Mouse (Mus musculus) erythroblast, embryonic 14.5 days (primary cell): ENCODE data around the gene Asb8. TPM values are rescaled to one million over a fixed set of nuclear protein-coding genes. Genes with fewer than 3 reads are reported as not detected.

Experiments used
- H3K27me3 ChIP-seq: 2 replicates; pipeline ENCODE4 v1.6.1; 2012; ENCODE audit warnings: inconsistent platforms; ENCODE audit not compliant: control insufficient read depth
- H3K36me3 ChIP-seq: 2 replicates; pipeline ENCODE4 v1.6.1; 2012; ENCODE audit warnings: mild to moderate bottlenecking, inconsistent platforms; ENCODE audit not compliant: control insufficient read depth
- H3K4me1 ChIP-seq: 2 replicates; pipeline ENCODE4 v1.6.1; 2012; ENCODE audit warnings: inconsistent platforms; ENCODE audit not compliant: control insufficient read depth
- H3K4me3 ChIP-seq: replicated peaks from 2 replicates; pipeline ENCODE3; 2012; ENCODE audit warnings: moderate library complexity, mild to moderate bottlenecking, inconsistent platforms
- H3K9me3 ChIP-seq: 2 replicates; pipeline ENCODE4 v1.6.1; 2012; ENCODE audit warnings: low read length, inconsistent platforms, mixed read lengths; ENCODE audit not compliant: control insufficient read depth
- GATA1 ChIP-seq: IDR thresholded peaks from 2 replicates; pipeline ENCODE4 v1.6.1; 2012; ENCODE audit warnings: low read length, inconsistent platforms, mixed read lengths
- TAL1 ChIP-seq: IDR thresholded peaks from 3 replicates; pipeline ENCODE4 v1.6.1; 2012; ENCODE audit warnings: low read length, inconsistent platforms, mixed read lengths
- polyA plus RNA-seq: library from polyadenylated mRNA; stranded (reverse); fragments of >175 nt; gene quantifications from 2 replicates; pipeline ENCODE4 v1.2.3, GENCODE M21; 2012

The Asb8 gene
- 0.42 and 0.43 TPM in 2 replicates for polyA plus RNA-seq

DNA sequence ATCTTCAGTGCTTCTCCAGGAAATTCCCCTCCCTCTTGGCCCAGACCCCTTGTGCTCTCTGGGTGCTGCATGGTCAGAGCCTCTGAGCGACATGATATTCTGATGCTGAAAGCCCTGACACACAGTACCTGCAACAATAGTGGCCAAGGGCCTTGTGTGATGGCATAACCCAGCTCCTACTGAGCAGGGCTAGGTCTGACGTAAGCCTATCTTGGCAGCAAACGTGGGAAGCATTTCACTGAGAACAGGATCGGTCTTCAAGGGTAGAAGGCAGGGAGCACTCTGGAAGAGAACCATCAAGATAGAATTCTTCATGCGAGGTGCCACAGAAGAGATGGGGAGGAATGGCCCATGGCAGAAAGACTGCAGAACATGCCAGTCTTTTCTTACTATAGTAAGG, at the start of gene Asb8:
Gene Asb8 (minus strand): TSS at position 101 of the 400 bp plus-strand sequence.
- H3K4me1 ChIP-seq = peaks cover 2% of the 10 kb centered on the region
- H3K4me3 ChIP-seq = no peak within 1 kb of the TSS
- H3K36me3 ChIP-seq = no peaks in the 10 kb centered on the region
- H3K27me3 ChIP-seq = peaks cover 67% of the 10 kb centered on the region
- peaks cover 2% of the 10 kb centered on the region; the same call in 1 of the 2 replicates for H3K9me3 ChIP-seq
- TF ChIP-seq GATA1 (no peak), TAL1 (no peak)

DNA sequence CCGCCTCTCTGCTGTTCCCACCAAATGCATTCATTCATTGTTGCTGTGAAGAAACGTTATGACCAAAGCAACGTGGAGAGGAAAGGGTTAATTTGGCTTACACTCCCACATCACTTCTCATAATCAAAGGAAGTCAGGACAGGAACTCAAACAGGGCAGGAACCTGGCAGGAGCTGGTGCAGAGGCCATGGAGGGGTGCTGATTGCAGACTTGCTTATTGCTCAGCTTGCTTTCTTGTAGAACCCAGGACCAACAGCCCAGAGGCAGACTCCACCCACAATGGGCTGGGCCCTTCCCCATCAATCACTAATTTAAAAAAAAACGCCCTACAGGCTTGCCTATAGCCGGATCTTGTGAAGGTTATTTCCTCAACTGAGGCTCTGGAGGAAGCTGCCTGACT, 48.7 kb upstream of the Asb8 start:
- no peaks in the 10 kb centered on the region for H3K27me3 ChIP-seq
- H3K36me3 ChIP-seq = no peaks in the 10 kb centered on the region
- no peaks in the 10 kb centered on the region for H3K9me3 ChIP-seq
- H3K4me3 ChIP-seq = no peak overlapping the region
- no peaks in the 10 kb centered on the region for H3K4me1 ChIP-seq
- TF ChIP-seq TAL1 = no peak
- TF ChIP-seq GATA1 = no peak

DNA sequence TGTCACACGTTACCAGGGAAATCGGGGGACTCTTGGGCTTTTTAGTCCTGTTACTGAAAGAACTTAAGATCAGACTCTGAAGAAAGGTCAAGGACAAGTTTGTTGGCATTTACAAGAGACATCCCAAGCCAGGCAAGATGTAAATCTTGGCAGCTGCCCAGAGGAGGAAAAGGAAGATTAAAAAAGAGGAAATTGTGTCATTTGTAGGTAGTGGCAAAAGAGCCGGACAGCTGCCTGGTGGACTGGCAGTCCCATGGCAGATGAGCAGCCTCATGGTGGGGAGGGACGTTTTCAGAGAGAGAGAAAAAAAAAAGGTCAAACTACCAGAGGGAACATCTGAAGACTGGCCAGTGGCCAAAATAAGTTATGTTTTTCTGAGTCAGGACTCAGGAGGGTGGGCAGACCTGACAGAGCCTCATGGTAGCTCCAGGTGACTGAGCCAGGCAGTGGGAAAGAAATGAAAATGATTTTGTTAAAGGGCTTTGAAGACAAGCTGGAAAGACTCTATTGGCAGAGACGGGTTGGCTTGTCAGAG, 48.0 kb upstream of the Asb8 start:
- TF ChIP-seq TAL1 = no peak
- TF ChIP-seq GATA1 = no peak

DNA sequence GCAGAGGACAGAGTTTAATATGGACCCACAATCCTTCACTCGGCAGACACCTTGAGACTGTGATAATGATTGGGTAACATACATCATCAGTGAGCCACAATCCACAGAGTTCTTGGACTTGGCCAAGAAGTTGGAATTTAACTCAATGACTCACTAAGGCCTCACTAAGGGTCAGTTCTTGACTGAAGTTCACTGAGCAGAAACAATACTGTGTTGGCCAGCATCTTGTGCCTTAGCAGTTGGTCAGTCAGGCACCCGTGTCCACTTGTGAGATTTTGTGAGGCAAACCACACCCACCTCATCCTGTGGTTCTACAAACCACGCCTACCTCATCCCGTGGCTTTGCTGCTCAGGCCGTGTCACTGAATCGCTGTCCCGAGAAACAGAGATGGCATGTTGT, 44.3 kb upstream of the Asb8 start:
- Histone ChIP-seq H3K9me3 (no peaks in the 10 kb centered on the region), H3K36me3 (no peaks in the 10 kb centered on the region)
- no peak for TF ChIP-seq TAL1
- TF ChIP-seq GATA1 = no peak

More for the DNA sequence above, 48.0 kb upstream of the Asb8 start:
- H3K4me3 ChIP-seq = no peak overlapping the region
- H3K9me3 ChIP-seq = no peaks in the 10 kb centered on the region
- no peaks in the 10 kb centered on the region for H3K4me1 ChIP-seq
- H3K27me3 ChIP-seq = no peaks in the 10 kb centered on the region
- no peaks in the 10 kb centered on the region for H3K36me3 ChIP-seq

DNA sequence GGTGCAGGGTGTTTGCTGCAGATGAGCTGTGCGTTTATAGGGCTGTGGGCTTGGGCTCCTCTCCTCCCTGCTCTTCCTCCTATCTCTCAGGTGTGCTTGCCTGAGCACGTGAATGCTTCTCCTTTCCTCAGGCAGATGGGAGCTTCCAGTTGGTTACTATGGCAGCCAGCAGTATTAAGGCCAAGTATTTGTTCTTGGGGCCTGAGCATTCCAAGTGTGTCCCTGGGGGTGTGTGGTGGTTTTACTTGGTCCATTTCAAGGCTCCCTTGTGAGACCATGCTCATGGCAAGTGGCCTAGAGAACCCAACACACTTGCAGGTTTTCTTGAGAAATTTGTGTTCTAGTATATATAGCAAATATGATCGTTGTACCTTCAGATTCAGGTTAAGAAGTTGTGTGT, 30.0 kb upstream of the Asb8 start, which contains the start of gene Olfr288:
Gene Olfr288 (minus strand): TSS at position 101 of the 400 bp plus-strand sequence.
- Histone ChIP-seq H3K27me3 (no peaks in the 10 kb centered on the region; the same call in 1 of the 2 replicates), H3K4me1 (no peaks in the 10 kb centered on the region), H3K36me3 (no peaks in the 10 kb centered on the region), H3K4me3 (no peak within 1 kb of the TSS), H3K9me3 (no peaks in the 10 kb centered on the region)
- TF ChIP-seq TAL1 = no peak
- TF ChIP-seq GATA1 = no peak

More for the DNA sequence above, 44.3 kb upstream of the Asb8 start:
- no peaks in the 10 kb centered on the region for H3K27me3 ChIP-seq
- H3K4me1 ChIP-seq = no peaks in the 10 kb centered on the region
- no peak overlapping the region for H3K4me3 ChIP-seq

DNA sequence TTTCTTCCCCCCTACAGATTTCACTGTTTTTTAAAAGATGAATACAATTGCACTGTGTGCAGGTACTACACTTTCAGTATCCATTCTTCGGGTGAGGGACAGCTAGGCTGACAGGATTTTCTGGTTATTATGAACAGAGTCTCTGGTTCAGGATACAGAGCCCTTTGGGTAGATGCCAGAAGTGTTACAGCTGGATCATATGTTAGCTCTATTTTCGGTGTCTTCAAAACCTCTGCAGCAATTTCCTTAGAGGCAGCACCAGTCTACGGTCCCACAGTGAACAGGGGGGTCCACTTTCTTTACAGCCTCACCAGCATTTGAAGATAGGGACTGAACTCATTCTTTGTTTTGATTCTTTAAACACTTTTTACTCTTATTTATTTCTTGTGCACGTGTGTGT, 19.0 kb upstream of the Asb8 start:
- Histone ChIP-seq H3K4me1 (peaks cover 11% of the 10 kb centered on the region), H3K9me3 (no peaks in the 10 kb centered on the region), H3K36me3 (no peaks in the 10 kb centered on the region), H3K27me3 (peaks cover 27% of the 10 kb centered on the region), H3K4me3 (no peak overlapping the region)
- no peak for TF ChIP-seq TAL1
- no peak for TF ChIP-seq GATA1

DNA sequence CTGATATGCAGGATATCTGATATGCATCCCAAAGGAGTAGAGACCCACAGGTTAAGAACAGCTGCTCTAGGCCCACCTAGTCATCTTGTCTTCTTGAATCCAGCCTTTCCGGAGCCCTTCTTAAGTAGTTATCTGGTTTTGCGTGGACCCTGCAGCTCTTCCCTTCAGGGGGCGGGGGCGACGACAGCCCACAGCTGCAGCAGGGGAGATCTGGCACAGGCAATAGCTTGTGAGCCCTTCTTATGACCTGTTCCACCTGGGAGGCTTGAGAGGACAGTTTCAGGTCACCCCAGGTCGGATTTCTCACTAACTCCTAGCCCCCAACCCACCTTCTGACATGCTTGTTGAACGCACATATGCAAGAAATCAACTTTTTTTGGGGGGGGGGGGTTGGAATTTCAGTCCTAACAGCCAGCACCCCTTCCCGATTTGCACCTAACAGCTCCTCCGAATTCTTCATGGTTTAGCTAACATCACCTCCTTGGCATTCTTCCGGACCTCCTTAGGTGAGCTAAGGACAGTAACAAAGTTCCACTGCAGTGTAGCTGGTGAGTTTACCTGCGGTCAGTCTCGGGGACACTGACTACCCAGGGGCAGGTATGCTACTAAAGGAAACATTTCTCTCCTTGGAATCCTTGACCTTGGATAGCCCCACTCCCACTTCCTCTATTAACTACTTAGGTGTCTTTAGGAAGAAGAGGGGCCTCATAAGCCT, 16.6 kb upstream of the Asb8 start:
- no peak for TF ChIP-seq GATA1
- TF ChIP-seq TAL1 = no peak
- Histone ChIP-seq H3K36me3 (no peaks in the 10 kb centered on the region), H3K9me3 (no peaks in the 10 kb centered on the region), H3K4me3 (no peak overlapping the region), H3K27me3 (peaks cover 39% of the 10 kb centered on the region), H3K4me1 (peaks cover 11% of the 10 kb centered on the region)

DNA sequence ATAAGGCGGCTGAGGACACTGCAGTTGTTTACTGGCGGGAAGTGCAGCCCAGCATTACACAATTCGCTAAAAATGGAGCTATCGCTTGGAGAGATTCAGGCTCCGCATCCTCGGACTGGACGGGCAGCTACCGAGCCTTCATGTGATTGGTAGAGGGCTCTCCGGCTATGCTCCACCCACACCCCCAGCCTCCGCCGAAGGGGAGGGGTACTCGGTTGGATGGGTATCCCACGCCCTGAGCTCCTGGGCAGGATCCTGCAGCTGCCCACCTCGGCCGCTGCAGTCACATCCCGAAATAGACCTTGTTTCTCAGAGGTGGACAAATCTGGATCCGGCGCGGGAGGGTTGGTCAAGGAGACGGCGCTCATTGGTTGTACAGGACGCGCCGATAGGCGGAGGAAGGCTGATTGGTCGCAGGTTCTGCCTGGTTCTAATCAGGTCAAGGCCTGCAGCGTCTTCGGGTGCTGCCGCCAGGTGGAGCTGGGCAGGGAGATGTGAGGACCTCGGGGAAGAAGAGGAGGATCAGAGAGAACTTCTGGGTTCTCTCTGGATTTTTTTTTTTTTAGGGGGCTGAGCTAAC, 15.8 kb upstream of the Asb8 start:
- H3K4me3 ChIP-seq = peak overlapping the region; percentile 61
- peak; percentile 44 for TF ChIP-seq GATA1
- TF ChIP-seq TAL1 = no peak
- H3K27me3 ChIP-seq = peaks cover 44% of the 10 kb centered on the region
- H3K36me3 ChIP-seq = no peaks in the 10 kb centered on the region
- peaks cover 11% of the 10 kb centered on the region for H3K4me1 ChIP-seq
- no peaks in the 10 kb centered on the region for H3K9me3 ChIP-seq

DNA sequence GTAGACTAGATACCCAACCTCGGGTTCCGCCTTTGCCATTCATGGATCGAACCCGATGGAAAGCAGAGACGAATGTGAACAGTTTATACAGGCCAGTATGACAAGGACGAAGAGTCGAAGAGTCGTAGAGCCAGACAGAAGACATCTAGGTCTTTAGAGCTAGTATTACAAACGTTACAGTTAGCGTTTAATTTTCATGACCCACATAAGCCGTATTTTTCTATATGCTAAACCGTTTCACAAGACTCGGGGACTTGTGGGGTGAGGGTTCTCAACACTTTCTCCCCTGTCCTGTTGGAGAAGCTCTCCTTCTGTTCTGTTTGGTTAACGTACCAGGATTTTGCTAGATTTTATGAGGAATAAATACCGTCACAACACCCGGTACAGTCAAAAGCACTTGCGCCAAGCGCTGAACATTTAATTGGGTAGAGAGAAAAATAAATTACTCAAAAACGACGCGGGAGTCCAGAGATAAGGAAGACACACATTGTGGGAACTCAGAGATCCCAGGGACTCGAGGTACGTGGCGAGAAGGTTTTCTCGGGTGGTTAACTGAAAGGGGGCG, 15.2 kb upstream of the Asb8 start:
- Histone ChIP-seq H3K36me3 (no peaks in the 10 kb centered on the region), H3K4me3 (peak overlapping the region; percentile 61), H3K9me3 (no peaks in the 10 kb centered on the region), H3K27me3 (peaks cover 44% of the 10 kb centered on the region), H3K4me1 (peaks cover 11% of the 10 kb centered on the region)
- TF ChIP-seq TAL1 (no peak), GATA1 (no peak)
